Mouse (Mus musculus): ENCODE measurements around the gene Golga7b.

The Golga7b gene

DNA sequence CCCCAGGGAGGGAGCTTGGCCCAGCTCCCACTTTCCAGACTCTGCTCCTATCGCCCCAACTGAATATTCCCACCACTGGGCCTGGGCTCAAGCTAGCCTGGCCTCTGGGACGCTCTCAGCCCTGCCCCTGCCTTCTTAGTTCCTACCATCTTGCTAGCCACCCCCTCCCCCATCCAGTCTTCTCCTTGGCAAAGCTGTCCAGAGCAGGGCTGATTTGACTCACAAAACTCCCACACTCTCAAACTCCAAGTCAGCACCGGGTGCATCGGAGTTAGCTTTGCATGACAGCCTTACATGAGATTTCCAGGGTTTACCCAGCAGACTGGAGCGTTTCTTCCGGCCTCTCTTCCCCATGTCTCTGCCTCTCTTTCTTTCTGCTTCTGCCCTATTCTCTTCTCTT, 45.8 kb downstream of the Golga7b start:
- no peak for DNase-seq (ENCODE audit: low read depth, low spot score)

DNA sequence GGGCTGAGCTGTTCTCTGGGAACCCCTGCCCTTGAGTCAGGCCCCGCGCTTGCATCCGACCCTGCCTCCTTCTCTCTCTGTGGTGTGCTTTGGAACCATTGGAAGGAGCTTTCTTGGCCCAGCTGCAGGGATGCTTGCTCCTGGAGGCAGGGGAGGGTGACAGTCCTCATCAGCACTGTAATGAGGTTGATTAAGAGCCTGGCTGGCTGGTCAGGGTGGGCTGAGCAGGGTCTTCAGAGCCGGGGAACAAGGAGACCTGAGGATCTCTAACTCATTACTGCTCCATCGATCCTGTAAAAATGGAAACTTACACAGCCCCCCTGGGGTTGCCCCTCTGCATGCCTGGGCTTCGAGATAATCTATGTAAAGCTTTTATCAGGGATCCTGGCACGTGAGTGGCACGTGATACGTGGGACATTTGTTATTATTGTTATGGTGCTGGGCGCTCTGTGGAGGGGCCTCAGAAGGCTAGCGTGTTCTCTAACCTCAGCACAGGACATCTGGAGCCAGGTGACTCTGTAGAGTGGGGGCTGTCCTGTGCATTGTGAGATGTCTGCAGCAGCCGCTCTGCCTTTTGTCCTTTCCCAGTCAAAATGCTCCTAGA, 55.9 kb downstream of the Golga7b start:
- DNase-seq (ENCODE audit: low read depth, low spot score), result no peak

DNA sequence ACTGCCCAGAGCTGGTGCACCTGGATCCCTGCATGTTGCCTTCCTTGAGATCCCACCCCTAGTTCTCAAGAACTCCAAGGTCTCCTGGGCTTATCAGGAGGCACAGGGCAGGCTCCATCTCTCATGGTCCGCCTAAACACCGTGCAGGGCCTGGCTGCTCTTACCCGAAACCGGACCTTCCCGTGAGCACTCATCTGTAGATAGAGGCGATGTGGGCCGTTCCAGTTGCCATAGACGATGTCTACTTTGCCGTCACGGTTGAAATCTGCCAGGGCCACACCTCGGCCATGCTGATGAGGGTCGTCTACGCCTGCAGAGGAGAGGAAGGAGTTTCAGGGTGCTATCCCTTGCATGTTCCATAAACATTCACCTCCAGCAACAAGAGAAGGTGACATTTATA, 57.1 kb downstream of the Golga7b start:
- DNase-seq (ENCODE audit: low read depth, low spot score), result no peak

DNA sequence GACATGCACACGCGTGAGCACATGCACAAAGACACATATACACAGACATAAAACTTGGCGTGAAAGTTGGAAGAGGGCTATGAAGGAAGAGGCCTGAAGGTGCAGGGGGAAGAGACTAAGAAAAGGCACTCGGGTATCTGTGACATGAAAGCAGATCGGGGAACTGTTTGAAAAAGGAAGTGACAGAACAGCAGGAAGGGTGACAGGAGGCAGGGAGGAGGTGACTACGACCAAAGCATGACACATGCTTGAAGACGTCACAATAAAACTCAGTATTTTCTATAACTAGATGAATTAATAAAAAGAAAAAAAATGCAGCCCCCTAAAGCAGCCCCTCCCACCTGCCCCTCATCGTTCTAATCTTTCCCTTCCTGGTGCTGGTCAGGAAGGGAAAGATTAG, 58.4 kb downstream of the Golga7b start:
- no peak for DNase-seq (ENCODE audit: low read depth, low spot score)

DNA sequence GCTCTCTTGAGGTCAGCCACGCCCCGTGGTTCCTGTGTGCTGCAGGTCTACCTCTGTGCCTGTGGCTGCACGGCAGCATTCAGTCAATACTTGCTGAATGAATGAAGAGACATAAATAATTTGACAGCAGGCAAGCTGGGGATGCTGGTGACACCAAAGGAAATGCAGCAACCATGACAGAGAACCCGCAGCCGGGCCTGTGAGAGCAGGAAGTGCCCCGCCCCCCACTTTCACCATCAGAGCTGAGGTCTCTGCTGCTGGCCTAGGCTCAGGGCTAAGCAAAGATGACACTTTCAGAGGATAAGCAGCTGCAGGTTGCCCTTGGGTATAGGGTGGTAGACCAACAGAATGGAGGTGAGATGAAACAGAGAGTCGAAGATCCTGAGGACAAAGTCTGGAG, 58.8 kb downstream of the Golga7b start:
- DNase-seq (ENCODE audit: low read depth, low spot score), result no peak

DNA sequence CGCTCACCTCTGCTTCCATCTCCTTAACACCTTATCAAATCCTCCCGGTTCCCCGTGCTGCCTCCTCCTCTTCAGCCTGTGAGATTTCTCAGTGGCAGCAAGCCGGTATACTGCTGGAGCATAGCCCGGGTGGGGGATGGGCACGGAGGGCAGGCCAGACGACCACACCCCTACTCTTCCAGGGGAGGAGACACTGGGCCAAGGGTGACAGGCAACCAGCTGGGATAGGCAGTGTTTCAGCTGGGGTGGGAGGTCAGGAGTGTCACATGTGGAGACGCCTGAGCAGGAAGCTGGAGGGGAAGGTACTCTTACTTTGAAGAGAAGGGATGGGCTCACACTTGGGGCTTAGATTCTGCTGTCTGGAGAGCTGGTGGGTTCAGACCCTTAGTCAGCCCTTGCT, 59.6 kb downstream of the Golga7b start:
- DNase-seq (ENCODE audit: low read depth, low spot score), result no peak

DNA sequence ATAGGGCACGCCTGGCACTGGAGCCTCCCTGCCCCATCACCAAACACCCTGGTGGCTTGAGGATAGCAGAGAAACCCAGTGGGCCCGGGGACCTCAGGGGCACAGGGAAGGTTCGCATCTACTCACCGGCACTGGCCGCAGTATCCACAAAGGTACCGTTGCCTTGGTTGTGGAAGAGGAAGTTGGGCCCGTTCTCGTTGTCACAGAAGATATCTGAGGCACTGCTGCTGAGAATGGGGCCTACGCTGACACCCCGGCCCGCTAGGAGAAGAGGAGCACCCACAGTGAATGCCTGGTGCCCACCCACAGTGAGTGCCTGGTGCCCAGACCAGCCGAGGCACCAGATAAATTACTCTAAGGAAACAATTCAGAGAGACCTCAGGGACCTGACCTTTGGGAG, 61.6 kb downstream of the Golga7b start:
- no peak for DNase-seq (ENCODE audit: low read depth, low spot score)

DNA sequence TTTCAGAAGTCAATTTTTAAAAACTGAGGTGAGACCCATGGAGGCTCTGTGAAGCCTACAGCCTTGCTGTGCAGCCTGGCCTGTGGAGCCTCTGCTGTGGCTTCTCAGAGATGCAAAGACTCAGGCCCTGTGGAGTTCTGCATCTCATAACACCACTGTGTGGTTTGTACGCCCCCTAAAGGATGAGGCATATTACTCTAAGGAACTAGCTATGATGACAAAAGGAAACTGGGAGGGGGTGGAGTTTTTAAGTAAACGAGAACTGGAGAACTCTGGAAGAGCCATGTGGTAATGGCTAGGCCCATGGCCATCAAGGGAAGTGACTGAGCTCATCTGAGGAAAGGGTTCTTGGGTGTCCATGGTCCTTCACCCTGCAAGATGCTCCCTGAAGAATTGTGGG, 64.0 kb downstream of the Golga7b start:
- no peak for DNase-seq (ENCODE audit: low read depth, low spot score)

DNA sequence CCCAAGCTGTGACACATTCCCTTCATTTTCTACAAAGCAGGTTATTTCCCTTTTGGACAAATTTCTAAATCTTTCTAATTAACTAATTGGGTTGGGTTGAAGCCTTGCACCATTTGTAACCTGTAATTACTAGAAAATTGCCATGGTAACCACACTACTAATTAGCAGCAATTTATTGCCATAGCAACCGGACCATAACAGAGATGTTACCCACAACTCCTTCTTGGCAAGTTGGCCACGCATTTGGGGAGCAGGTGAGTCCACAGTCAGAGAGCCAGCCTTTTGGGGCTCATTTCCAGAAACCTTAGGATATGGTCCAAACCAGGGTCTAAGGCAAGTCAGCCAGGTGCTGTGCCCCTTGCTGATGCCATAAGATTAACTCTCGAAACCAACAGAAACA, 64.8 kb downstream of the Golga7b start:
- no peak for DNase-seq (ENCODE audit: low read depth, low spot score)

DNA sequence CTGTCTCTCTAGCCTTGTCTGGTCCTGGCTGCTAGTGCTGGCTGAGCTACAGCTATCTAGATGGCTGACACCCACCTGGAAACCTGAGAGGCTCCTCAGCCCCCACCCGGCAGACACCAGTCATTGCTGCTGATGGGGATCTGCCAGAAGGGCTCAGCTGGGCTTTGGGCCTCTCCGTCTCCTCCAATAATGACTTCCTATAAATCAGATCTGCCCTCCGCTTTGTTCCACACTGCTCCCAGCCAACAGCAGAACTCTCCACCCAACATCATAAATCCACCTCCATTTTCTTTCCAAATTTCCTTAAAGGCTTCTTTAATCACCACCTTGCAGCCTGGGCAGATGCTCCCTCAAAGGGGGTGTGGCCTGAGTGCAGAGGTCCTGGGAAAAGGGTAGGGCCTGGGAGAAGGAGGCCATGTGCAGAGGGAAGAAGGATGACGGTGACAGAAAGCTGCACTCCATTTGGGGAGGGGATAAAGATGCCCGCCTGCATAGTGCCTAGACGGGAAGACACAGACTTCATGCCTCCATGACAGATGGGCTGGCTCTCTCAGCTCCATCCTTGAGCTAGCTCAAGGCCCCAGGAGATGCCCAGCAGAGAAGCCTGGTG, 67.8 kb downstream of the Golga7b start:
- no peak for DNase-seq (ENCODE audit: low read depth, low spot score)

DNA sequence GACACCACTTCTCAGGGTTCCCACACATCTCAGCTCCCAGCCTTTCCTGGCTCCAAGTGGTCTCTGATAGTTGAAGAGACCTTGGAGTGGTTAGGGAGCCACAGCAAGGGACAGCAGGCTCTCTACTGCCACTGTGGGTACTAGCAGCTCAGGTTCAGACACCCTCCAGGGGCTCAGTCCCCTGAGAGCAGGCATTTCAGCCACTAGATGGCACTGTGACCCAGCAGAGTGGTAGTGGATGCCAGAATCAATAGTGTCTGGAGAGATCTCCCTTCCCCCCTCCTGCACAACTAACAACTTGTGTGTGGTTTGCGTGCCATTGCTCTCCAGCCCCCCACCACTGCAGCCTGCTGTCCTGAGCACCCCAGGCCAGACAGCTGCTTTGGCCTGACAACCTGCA, 68.5 kb downstream of the Golga7b start:
- peak; percentile 57 for DNase-seq (ENCODE audit: low read depth, low spot score)

DNA sequence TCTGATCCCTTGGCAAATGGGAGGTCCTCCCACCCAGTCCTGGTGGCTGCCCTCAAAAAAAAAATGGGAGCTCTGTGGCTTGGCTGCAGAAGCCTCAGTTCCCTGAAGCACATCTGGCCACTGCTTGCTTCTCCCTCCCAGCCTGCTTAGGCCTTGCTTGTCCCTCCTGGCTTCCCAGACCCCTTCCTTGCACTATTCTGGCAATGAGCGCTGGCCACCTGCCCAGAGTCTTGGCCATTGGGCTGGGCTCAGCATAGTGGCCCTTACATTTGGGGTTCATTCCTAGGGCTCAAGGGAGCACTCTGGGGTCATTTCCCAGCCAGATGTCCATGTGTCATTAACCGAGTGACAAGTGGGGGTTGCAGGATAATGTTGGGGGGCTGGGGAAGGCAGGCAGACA, 69.2 kb downstream of the Golga7b start:
- DNase-seq (ENCODE audit: low read depth, low spot score), result no peak

DNA sequence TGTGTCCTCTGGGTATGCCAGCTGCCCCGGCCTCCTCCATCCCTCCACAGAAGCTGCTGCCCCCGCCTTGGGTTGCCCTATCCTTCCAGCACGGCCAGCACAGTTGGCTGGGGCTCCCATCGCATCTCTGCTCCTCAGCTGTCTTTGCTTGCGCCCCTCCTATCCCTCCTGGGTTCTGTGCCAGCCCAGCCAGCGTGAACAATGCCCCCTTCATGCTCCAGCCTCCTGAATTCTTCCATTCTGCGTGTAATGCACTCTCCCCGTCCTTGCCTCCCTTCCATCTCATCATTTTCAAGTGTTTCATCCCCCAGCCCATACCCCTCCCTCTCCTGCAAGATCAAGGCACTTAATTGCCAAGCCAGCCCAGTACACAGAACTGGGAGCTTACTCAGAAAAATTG, 69.6 kb downstream of the Golga7b start:
- no peak for DNase-seq (ENCODE audit: low read depth, low spot score)

DNA sequence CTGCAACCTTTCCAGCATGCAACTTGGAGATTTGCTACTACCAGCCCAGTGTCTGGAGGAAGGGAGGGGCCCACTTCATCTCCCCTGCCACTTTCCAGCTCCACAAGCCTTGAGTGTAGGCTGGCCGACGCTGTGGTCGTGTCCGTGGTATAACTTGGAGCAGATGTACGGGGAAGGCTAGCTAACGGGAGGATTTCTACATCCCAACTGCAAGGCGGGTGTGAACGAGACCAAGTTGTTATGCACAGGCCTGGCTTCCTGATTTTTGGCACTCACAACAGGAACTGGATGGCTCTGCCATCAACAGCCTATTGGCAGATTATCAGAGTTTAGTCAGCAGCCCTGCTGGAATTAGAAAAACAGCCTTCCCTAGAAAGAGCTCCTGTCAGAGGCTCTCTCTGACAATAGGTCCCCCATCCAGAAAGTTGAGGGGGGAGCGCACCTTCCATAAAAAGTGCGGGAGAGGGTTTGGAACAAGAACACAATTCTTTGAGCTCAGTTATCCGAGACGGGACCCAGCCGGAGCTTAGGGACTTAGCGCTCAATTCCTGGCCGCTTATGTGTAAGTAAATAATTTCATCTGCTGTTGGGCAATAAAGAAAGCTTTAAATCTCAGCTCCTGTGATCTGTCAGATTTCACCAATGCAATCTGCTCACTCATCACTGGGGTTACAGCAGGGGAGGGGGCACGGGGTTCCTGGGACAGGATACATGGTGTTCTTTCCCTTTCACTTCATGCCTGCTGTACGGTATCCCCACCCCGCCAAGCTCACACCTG, 70.5 kb downstream of the Golga7b start:
- DNase-seq (ENCODE audit: low read depth, low spot score), result no peak
